Mouse (Mus musculus) spleen, postnatal 36 days (tissue): ENCODE data around the gene Cpt1a.

Source experiments
- DNase-seq, 2 experiments: peaks; one replicate each; pipeline ENCODE4 v3.0.0; 2022; ENCODE audit warnings: low spot score in 2 of 2, mixed read lengths in 1 of 2

Gene Cpt1a

DNA sequence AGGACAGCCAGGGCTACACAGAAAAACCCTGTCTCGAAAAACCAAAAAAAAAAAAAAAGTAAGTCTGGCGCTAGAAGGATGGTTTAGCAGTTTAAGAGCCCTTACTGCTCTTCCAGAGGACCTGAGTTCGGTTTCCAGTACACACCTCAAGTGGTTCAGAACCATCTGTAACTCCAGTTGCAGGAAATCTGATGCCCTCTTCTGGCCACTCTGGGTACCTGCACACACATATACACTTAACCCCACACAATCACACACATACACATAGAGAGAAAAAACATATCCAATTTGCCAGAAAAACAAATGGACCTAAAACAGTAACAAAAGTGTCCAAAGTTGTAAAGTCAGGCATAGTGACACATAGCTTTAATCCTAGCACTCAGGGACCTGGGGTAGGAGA, 43.0 kb downstream of the Cpt1a start:
- DNase-seq = no peak

DNA sequence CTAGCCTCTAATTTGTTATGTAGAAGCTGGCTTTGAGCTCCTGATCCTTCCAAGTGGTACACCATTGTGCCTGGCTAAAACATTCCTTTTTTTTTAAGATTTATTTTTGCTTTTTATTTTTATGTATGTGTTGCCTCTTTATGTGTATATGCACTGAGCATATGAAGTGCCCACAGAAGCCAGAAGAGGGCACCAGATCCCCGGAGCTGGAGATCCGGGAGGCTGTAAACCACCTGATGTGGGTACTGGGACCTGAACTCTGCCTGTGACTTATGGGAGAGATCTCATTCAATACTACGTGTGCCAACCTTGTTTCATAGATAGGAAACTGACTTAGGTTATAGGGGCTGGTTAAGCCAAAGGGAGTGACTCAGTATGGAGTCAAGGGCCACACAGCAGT, 46.1 kb downstream of the Cpt1a start:
- DNase-seq = no peak

DNA sequence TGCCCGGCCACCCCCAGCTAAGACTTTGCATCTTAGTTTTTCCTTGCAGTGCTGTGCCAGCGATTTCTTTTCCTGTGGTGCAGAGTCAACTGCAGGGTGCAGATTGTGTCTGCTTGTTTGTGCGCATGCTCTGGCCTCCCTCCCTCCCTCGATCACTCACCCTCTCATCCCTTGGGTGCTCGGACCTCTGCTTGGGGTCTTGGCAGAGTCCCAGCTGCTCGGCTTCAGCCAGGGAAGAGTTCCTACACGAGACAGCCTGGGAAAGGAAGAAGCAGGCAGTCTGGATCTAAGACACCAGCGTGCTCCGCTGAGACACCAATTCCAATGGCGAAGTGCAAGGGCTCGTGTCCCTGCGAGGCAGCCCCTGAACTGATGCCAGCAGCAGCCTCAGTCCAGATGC, 51.2 kb downstream of the Cpt1a start:
- DNase-seq = no peak

DNA sequence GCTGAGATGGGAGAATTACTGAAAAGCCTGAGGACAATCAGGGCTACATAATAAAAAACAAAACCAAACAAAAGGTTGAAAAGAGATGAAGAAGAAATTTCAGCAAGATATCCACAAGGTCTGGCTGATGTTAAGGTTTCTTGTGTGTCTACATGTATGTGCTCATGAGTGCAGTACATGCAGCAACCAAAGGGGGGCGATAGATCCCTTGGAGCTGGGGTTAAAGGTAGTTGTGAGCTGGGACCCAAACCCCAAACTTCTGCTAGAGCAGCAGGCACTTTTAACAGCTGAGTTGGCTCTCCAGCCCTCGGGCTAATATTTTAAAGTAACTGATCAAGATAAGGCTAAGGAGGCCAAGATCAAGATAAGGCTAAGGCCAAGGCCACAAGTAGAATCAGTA, 51.9 kb downstream of the Cpt1a start:
- no peak for DNase-seq

DNA sequence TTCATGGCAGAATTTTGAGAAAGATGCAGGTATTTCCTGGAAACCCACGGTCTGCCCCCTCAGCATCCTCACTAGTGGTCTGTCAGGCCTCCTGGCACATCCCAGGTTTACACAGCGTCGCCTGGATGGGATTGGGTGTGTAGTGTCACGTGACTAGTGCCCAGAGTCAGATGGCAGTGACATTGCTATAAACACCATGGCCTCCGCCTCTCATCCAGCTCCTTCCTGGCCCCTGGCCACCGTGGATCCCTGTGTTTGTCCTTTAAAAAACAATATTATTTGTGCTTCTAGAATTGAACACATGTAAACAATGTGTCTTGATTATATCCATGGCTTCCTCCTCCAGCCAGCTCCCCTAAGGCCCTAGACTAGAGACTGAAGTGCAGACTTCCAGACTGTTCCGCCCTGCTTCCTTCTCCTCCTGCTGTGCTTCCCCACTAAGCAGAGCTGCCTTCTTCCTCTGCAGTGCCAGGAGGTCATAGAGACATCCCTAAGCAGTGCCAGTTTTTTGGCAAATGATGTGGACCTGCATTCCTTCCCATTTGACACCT, 53.9 kb downstream of the Cpt1a start:
- DNase-seq = no peak

DNA sequence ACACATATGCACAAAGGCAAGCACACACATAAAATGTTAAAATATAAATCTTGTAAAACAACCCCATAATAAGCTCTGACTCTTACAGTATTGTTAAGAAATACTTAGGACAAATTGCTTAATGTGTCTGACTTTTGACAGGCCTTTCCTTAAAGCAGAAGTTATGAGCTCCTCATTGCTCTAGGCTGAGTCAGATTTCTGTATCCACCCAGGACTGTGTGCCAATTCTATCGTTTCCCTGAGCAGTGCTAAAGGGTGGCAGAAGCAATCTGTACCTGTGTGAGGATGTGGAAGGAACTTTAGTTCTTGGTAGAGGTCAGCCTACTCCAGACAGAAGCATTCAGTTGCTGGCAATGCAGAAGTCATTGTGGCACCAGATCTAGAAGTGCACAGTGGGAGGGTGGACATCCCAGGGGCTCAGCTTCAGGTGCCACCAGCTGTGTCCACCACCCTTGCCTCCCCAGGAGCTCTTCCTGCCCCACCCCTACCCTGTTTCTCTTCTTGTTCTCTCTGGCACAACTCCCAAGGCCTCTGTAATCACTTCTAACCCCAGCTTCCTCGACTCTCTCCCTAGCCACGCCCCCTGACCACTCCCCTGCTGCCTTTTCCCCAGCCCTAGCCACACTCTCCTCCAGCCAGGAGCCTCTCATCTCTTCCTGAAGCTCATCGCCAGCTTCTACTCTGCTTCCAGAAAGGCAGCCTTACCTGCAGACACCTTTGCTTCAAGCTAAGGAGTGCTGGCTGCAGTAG, 55.0 kb downstream of the Cpt1a start:
- DNase-seq = peak; percentile 19 to 54

DNA sequence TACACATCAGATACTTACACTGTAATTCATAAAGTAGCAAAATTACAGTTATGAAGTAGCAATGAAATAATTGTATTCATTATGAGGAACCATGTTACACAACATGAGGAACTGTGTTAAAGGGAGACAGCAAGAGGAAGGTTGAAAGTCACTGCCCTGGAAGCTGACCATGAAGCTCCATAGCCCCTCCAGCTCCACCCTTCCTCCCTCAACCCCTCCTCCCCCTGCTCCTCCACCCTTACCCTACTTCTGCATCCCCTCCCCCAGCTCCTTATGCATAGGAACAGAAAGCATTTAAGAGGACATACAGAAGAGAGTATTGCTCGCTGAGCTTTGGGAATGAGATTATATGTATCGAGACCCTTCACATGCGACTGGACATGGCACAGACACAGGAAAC, 56.5 kb downstream of the Cpt1a start:
- peak in 1 of 2 experiments; percentile 42 for DNase-seq

DNA sequence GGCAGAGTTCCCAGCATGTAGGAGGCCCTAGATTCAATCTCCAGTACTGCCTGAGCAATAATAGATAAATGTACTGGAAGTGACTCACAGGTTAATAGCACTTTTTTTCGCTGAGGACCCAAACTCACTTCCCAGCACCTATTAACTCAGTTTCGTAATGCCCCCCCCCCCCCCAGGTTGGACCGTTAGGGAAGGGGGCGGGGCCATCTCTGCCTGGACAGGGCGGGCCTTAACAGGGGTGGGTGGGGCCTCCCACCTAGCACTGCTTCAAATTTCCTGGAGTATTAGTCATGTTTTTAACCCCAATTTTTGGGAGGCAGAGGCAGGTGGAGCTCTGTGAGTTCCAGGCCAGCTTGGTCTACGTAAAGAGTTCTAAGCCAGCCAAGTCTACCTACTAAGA, 65.9 kb downstream of the Cpt1a start:
- no peak for DNase-seq

DNA sequence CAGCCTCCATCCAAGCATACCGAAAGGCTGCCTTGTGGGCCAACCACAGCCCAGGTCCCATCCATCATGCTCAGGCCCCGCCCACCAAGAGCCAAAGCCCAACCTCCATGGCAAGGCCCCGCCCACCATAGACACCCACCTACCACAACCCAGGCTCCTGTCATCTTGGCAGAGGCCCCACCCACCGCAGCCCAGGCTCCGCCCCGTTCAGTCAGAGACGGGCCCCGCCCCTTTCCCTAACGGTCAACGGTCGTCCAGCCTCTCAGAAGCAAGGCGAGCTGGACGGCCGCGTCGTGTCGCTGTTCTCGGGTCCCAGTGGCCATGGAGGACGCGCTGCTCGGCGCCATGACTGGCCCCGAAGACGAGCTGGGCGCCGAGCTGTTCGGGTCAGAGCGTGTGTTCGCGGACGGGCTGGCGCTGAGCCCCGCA, 66.5 kb downstream of the Cpt1a start, which contains the start of gene Tesmin:
Gene Tesmin, plus strand, starts transcription at position 229 of the 429 bp plus-strand sequence.
- peak; percentile 82 to 88 for DNase-seq

DNA sequence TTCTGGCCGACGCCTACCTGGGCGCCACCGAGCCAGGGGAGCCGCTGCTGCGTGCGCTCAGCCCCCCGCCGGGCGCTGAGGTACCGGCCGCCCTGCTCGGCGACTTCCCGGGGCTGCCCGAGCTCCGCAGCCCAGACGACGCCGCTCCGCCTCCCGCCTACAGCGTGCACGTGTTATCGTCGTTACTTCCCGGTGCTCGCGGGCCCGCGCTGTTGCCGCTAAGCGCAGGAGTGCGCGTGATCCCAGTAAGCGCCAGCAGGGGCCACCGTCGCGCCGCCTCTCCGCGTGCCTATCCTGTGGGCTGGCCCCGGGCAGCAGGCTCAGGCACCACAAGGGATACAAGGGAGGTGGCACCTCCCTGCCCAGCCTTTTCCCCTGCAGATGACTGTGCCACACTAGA, 67.0 kb downstream of the Cpt1a start:
- peak; percentile 86 for DNase-seq

DNA sequence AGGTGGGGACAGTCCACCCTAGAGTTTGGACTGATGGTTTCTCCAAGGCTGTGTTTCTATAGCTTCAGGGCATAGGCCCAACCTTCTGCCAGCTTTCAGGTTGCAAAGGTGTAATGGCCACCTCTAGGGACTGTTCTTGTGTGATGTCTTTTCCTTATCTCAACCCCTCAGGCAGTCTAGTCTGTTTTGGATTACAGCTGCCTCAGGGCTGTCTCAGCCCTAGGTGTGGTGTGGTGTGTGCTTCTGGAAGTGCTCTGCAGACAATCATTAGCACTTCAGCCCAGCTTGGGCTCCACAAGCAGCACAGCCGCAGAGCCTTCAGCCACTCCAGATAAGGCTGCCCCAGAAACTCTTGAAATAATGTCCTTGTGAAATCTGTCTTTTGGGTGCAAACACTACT, 70.2 kb downstream of the Cpt1a start:
- DNase-seq = no peak

DNA sequence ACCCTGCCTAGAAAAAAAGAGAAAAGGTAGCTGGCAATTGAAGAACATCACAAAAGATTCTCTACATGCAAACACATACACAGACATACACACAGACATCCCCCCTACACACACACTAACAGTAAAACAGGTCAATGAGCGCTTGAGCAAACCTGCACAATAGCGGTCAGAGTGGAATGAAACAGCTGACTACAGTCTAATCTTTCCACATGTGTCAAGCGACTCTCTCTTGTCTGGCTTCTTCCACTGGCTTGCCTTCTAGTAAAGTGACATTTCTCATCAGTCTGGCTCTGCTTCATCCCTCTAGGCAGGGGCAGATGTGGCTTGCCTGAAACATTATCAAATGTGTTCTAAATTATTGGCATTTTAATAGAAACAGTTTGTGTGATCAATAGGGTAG, 72.1 kb downstream of the Cpt1a start:
- DNase-seq = no peak

DNA sequence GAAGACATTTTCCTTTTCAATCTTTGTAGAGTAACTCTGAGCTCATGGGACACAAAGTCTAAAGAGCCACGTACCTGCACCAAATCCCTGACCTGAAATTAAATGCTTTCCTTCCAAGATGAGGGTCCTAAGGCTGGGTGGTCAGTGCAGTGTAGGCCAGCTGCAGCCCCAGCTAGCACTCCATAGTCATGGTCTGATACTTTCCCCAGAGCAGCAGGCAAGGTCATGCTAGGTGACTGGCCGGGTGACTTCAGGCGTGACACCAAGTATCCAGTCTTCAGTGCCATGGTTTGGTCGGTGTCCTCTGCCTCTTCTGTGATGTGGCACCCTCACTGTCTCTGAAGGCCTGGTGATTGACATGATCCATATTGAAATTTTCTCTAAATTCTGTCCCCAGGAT, 77.9 kb downstream of the Cpt1a start:
- no peak for DNase-seq

DNA sequence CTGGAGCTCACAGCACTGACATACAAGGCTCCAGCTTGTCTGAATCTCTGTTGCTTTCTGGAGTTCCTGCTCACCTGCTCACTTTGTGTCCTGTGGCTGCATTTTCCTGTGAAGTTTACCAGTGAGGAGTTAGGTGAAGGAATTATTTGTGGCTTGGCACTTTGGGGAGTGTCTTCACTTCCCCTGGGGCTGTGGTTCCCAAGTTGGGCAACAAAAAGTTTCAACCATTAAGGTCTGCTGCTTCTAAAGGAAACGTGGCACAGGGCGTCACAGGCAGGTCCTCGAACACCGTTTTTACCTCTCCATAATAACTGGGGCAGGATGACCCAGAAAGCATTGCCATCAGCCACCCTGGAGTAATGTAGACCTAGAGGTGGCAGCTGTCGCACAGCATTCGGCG, 79.4 kb downstream of the Cpt1a start:
- DNase-seq = no peak

DNA sequence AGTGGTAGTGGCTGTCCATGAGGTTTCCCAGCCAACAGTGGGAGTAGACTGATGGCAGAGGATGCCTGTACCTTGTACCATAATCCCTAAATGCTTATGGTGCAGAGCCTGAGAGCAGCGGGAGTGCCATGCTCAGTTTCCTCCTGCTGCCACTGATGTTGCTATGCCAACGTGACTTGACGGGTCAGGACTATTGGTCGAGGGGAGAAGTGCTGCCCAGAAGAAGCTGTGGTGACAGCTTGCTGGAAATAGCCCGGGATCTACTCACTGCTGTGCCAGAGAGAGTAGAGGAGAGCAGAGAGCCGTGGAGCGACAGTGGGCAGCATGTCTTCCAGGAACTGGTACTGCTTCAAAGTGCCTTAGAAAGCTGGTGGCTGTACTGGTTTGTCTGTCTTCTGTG, 79.8 kb downstream of the Cpt1a start:
- DNase-seq = no peak

DNA sequence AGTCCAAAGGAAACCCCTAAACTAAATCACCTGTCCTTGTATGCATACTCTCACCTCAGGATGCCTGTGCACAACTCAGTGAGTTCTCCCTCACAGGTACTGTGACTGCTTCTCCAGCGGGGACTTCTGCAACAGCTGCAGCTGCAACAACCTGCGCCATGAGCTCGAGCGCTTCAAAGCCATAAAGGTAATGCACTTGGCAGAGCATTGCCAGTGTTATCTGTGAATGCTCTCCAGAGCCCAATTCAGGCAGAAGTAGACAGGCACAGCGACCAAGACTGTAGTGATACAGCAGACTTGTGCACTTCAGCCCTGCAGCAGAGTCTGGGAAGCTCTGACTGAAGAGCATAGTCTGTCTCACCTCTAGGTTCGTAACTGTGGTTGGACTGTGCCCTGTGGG, 80.3 kb downstream of the Cpt1a start:
- no peak for DNase-seq

DNA sequence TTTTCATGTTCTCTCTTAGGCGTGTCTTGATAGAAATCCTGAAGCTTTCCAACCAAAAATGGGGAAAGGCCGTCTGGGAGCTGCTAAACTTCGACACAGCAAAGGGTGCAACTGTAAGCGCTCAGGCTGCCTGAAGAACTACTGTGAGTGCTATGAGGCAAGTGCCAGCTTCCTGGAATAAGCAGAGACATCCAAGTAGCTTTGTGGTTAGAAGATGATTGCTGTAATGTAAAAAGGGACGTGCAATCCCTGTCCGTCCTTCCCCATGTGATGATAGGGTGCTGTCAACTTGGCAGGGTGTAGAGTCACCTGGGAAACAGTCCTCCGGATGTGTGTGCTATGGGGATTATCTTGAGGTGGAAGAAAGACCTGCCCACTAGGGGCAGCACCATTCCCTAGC, 81.9 kb downstream of the Cpt1a start:
- DNase-seq = no peak

DNA sequence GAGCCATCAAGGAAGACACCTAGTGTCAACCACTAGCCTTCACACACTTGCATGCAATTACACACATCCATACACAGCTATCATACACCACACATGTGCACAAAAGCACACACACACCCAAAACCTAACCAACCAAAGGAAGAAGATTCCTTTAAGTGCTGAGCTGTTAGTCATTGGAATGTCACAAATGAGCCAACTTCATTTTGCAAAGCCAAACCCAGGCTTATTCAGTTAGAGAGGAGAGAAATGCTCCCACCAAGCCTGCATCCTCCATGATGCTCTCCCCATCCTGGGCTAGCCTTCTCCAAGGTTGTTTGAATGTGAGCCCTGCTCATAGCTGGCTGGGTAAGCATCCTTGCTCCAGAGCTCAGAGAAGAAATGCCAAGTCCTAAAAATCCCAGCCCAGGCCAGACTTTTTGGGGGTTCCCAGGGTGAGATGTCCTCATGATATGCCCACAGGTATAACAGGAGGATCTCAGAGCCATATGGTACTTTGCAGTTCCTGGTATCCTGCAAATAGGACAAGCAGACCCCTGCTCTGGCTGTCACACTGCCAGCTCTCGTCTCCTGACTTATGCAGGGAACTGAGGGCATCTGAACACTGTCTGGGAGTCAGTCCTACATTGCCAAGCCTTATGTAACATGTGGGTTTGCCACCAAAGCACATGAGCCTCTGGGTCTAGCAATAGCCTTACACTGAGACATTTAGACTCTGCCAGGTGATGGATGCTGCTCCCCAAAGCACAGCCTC, 83.6 kb downstream of the Cpt1a start:
- DNase-seq = no peak

DNA sequence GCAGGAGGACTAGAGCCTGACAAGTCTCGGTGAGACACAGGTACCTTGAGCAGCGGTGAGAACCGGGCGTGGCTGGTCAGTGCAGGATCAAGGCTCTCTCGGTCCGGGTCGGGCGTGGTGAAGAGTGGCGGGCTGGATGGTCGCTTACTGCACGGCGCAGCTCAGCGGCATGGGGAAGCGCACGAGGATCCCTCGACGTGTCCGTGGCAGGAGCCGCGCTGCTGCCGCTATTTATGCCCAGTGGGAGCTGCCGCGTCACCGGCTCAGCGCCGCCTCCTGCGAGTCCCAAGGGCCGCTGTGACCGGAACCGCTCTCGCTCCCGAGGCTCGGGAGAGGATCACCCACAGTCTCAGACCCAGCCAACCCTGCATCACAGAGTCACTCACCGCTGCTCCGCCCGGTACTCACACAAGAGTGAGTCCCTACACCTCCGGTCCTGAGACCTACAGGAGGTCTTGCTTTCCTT, 92.2 kb downstream of the Cpt1a start, which contains the start of gene Gal:
Gene Gal, minus strand, starts transcription at position 277 of the 466 bp plus-strand sequence.
- DNase-seq = no peak

DNA sequence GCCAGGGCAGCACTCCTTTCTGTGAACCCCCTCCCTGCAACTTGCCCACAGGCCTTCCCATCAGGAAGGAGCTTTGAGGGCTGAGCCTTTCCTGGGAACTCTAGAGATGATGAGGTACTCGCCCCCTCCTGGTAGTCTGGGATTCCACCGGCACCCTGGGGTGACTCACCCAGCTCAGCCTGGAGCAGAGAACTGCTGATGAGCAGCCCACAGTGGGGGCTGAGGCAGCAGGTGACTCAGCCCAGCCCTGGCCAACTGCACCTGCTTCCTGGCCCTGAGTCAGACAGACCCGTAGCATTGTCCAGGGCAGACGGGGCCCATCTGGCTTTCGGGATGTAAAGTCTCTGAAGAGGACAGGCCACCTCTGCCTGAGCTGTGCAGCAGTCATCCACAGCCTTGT, 97.1 kb downstream of the Cpt1a start:
- DNase-seq = no peak

DNA sequence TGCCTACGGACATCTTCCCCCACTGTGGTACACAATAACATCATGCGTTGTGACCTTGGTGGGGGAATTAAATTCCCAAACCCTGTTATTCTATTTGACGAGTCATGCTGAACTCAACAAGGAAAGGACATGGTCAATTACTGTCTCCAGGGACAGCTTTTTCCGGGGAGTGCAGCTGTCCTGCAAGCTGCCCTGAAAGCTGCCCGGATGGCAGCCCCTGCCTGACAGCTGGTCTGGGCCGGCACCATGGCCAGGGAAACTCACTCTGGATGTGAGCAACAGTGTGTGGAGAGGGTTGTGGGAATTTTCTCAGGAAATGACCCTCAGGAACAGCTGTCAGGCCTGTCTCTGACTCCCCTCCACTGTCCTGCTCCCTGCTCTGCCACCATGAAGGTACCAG, 100.4 kb downstream of the Cpt1a start:
- no peak for DNase-seq

DNA sequence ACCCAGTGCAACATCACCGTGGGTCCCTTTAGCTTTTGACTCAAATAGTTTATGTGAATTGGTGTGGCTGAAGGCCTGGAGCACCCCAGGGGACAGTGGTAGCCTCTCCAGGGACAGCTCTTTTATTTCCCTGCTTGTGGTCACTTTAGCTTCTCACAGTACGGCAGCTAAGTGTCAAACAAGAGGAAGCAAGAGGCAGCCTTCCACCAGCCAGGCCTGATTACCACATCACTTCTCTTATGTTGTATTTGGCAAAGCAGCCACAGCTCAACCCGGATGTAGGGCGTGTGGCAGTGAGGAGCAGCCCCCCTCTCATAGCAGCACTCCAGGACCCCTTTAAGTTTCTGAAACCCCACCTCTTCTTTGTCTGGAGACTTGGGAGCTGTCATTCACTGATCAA, 100.8 kb downstream of the Cpt1a start:
- peak in 1 of 2 experiments; percentile 12 for DNase-seq

DNA sequence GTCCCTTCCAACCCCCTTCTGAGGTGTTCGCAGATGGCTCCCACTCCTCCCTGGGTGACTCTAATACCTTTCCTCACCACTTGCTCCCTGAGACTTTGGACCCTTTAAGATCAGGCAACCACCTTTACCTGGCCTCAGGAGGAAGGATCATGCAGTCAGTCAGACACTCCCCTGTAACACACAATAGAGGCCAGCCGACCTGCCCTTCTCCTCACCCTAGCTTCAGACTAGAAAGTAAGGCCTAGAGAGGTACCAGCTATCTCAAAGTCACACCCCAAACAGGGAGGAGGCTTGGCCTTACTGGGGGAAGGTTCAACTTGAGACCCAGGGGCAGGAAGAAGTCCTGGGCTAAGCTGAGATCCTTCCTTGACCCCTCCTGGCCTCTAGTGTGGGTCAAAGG, 102.1 kb downstream of the Cpt1a start:
- DNase-seq = no peak
